Mouse (Mus musculus) myocyte (in vitro differentiated cells): ENCODE results near the gene Fndc10. TPM values are rescaled to one million over a fixed set of nuclear protein-coding genes. Genes with fewer than 3 reads are reported as not detected.
"Not testable (repeated sequence)": the region's sequence is repeated elsewhere in the genome, so short reads cannot be mapped to it uniquely, and the experiment has no call there.

Experiments used
- H3K27me3 ChIP-seq: one replicate; pipeline ENCODE4 v1.6.1; 2011; ENCODE audit not compliant: control insufficient read depth, insufficient read depth, insufficient read length
- H3K36me3 ChIP-seq: one replicate; pipeline ENCODE4 v1.6.1; 2011; ENCODE audit not compliant: control insufficient read depth, insufficient read depth
- H3K4me2 ChIP-seq: one replicate; pipeline ENCODE4 v1.6.1; 2011; ENCODE audit warnings: low read depth, control low read depth
- H3K4me3 ChIP-seq: one replicate; pipeline ENCODE4 v1.5.1; 2011; ENCODE audit warnings: mild to moderate bottlenecking, control low read depth, moderate library complexity
- H3K79me2 ChIP-seq: one replicate; pipeline ENCODE4 v1.6.1; 2011; ENCODE audit not compliant: control insufficient read depth, insufficient read depth
- H3ac ChIP-seq: one replicate; pipeline ENCODE4 v1.6.1; 2011; ENCODE audit not compliant: control insufficient read depth, insufficient read length
- CEBPB ChIP-seq: IDR thresholded peaks from 2 replicates; pipeline ENCODE4 v1.6.1; 2011; ENCODE audit warnings: mild to moderate bottlenecking, moderate library complexity; ENCODE audit not compliant: poor library complexity, insufficient read depth, severe bottlenecking
- E2F4 ChIP-seq: IDR thresholded peaks from one replicate; pipeline ENCODE4 v1.6.1; 2011; ENCODE audit warnings: mild to moderate bottlenecking, control low read depth, moderate library complexity; ENCODE audit not compliant: insufficient read depth
- MAX ChIP-seq: IDR thresholded peaks from one replicate; pipeline ENCODE4 v1.6.1; 2011; ENCODE audit warnings: low read depth, mild to moderate bottlenecking, control low read depth
- MYOD1 ChIP-seq, 3 experiments: IDR thresholded peaks; one replicate each; pipeline ENCODE4 v1.6.1; 2011; ENCODE audit warnings: control low read depth in 2 of 3, low read depth in 2 of 3, mild to moderate bottlenecking in 2 of 3, moderate library complexity in 1 of 3; ENCODE audit not compliant: insufficient read length in 2 of 3, control insufficient read depth in 1 of 3
- MYOG ChIP-seq, 3 experiments: IDR thresholded peaks; one replicate each; pipeline ENCODE4 v1.6.1; 2011; ENCODE audit warnings: control low read depth in 2 of 3, low read depth in 2 of 3, mild to moderate bottlenecking in 2 of 3; ENCODE audit not compliant: insufficient read length in 2 of 3, control insufficient read depth in 1 of 3, insufficient read depth in 1 of 3
- POLR2A ChIP-seq: IDR thresholded peaks from one replicate; pipeline ENCODE4 v1.6.1; 2011; ENCODE audit warnings: low read depth, mild to moderate bottlenecking, control low read depth, moderate library complexity; ENCODE audit not compliant: insufficient read length
- POLR2AphosphoS2 ChIP-seq: IDR thresholded peaks from one replicate; pipeline ENCODE4 v1.6.1; 2011; ENCODE audit warnings: low read depth, control low read depth; ENCODE audit not compliant: insufficient read length
- REST ChIP-seq: IDR thresholded peaks from one replicate; pipeline ENCODE4 v1.6.1; 2011; ENCODE audit warnings: mild to moderate bottlenecking, control low read depth, moderate library complexity; ENCODE audit not compliant: insufficient read depth, insufficient read length
- SRF ChIP-seq: IDR thresholded peaks from one replicate; pipeline ENCODE4 v1.6.1; 2011; ENCODE audit warnings: low read depth; ENCODE audit not compliant: control insufficient read depth, insufficient read length
- TCF12 ChIP-seq: IDR thresholded peaks from one replicate; pipeline ENCODE4 v1.6.1; 2011; ENCODE audit warnings: mild to moderate bottlenecking, control low read depth; ENCODE audit not compliant: poor library complexity, insufficient read depth, severe bottlenecking
- TCF3 ChIP-seq: IDR thresholded peaks from one replicate; pipeline ENCODE4 v1.6.1; 2011; ENCODE audit warnings: low read depth, control low read depth; ENCODE audit not compliant: insufficient read length
- USF1 ChIP-seq: IDR thresholded peaks from one replicate; pipeline ENCODE4 v1.6.1; 2011; ENCODE audit warnings: low read depth, mild to moderate bottlenecking, control low read depth, moderate library complexity
- polyA plus RNA-seq: library from polyadenylated mRNA; unstranded; fragments of >200 nt; fragmentation: generic; extraction: Trizol; gene quantifications from one replicate; pipeline ENCODE4 v1.2.1, GENCODE M21; 2012; ENCODE audit warnings: missing spikeins

Fndc10 gene
- polyA plus RNA-seq, 1 experiment, result 8.3 TPM

DNA sequence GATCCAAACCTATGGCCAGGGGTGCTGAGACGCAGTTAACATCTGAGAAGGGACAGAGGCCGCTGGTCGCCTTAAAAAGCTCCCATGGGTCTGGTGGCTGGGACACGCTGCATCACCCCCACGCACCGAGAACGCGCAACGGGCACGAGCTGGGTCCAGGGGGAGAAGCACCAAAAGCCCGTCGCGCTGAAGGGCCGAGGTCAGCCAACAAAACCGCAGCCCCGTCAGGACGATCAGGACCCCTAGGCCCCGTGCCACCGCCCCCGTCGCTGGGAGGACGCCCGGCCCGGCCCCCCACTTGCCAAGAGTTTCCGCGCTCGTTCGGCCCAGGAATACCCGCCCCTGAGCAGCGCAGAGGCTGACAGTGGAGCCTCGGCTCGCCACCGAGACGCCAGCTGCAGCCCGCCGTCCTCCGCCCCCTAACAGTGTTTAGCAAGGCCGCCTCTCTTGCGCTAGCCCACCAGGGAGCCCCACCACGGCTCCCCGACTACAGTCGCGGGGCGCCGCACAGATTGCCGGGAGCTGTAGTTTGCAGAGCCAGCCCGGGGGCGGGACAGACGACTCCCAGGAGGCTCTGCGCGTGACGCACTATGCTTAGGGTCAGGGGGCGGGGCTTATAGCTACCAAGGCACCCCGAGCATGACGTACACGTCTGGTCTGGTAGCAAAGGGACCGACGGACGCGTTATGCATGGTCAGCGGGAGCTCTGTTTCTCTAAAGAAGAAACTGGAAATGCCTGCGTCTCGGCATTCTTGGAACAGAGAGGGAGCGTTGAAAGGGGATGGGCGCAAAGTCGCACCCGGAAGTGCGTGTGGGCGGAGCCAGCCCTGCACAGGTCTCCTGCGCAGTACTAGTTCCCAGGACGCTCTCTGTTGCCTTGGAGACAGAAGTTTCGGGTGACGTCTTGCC is 25.2 kb upstream of the Fndc10 start, which contains the start of gene Mib2:
Gene Mib2, minus strand, starts transcription at position 510 of the 909 bp plus-strand sequence.
- peak within 1 kb of the TSS; percentile 78 for H3ac ChIP-seq
- no peaks in the 10 kb centered on the region for H3K27me3 ChIP-seq
- H3K4me2 ChIP-seq, result peak within 1 kb of the TSS; percentile 82
- no peaks in the 10 kb centered on the region for H3K79me2 ChIP-seq
- H3K36me3 ChIP-seq, result peaks cover 15% of the 10 kb centered on the region
- H3K4me3 ChIP-seq, result peak within 1 kb of the TSS; percentile 91
- TF ChIP-seq USF1, result peak; percentile 13
- TF ChIP-seq POLR2AphosphoS2, result no peak
- TF ChIP-seq TCF3, result no peak
- TF ChIP-seq REST, result no peak
- no peak for TF ChIP-seq E2F4
- TF ChIP-seq TCF12, result no peak
- TF ChIP-seq SRF, result peak; percentile 29
- TF ChIP-seq POLR2A, result peak; percentile 37
- peak in 1 of 3 experiments; percentile 27 for TF ChIP-seq MYOD1 (IDR thresholded peaks at IDR 0.05; ENCODE audit: control insufficient read depth in 1 of 3, insufficient read length in 2 of 3, low read depth in 2 of 3)
- peak in 1 of 3 experiments; percentile 12 for TF ChIP-seq MYOG (IDR thresholded peaks at IDR 0.05; ENCODE audit: control insufficient read depth in 1 of 3, insufficient read depth in 1 of 3, insufficient read length in 2 of 3, low read depth in 2 of 3)
- TF ChIP-seq CEBPB, result no peak
- TF ChIP-seq MAX, result no peak

DNA sequence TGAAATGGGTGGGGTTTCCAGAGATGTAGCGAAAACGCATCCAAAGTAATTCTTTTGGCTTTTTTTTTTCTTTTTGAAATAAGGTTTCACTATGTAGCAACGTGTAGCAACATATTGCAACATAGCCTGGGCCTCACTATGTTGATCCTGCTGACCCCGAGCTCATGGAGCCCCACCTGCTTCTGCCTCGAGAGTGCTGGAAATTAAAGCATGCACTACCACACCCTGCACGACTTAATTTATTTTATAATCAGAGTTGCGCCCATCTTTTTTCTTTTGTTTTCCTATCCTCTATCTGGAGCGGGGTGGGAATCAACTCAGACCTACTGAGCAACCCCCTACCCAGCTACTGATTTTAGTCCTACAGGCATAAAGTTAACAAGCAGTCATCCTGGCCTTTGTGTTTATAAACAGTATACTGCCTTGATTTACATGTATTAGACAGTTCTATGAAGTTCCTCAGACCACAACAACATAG is 24.5 kb upstream of the Fndc10 start:
- Histone ChIP-seq H3K27me3 (no peaks in the 10 kb centered on the region), H3ac (peak overlapping the region; percentile 78), H3K4me2 (peak overlapping the region; percentile 82), H3K36me3 (peaks cover 15% of the 10 kb centered on the region), H3K79me2 (no peaks in the 10 kb centered on the region), H3K4me3 (peak overlapping the region; percentile 91)
- TF ChIP-seq POLR2AphosphoS2 (no peak), TCF12 (no peak), MYOG (IDR thresholded peaks at IDR 0.05; ENCODE audit: control insufficient read depth in 1 of 3, insufficient read depth in 1 of 3, insufficient read length in 2 of 3, low read depth in 2 of 3) (no peak), TCF3 (no peak), POLR2A (no peak), MYOD1 (IDR thresholded peaks at IDR 0.05; ENCODE audit: control insufficient read depth in 1 of 3, insufficient read length in 2 of 3, low read depth in 2 of 3) (no peak), E2F4 (no peak), REST (no peak), MAX (no peak), CEBPB (no peak), SRF (no peak), USF1 (no peak)

DNA sequence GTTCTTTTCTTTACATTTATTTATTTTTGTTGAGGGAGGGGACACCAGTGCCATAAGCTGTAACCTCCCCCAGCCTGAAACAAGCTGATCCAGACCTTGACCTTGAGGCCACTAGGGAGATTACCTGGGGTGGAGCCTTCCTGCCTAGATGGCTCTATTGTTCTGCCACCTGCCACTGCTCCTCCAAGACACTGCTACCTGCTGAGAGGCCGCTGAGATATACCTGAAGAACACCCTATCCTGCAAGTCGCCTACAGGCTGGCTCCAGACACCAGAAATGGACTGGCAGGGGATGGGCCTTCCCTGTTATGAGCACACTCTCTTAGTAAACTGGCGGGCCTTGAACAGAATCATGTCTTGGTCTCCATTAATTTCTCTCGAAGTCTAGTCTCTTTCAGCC is 23.9 kb upstream of the Fndc10 start:
- Histone ChIP-seq H3K4me3 (peak overlapping the region; percentile 91), H3K36me3 (peaks cover 11% of the 10 kb centered on the region)
- H3ac ChIP-seq, H3K4me2 ChIP-seq, H3K79me2 ChIP-seq, H3K27me3 ChIP-seq: not testable (repeated sequence)

DNA sequence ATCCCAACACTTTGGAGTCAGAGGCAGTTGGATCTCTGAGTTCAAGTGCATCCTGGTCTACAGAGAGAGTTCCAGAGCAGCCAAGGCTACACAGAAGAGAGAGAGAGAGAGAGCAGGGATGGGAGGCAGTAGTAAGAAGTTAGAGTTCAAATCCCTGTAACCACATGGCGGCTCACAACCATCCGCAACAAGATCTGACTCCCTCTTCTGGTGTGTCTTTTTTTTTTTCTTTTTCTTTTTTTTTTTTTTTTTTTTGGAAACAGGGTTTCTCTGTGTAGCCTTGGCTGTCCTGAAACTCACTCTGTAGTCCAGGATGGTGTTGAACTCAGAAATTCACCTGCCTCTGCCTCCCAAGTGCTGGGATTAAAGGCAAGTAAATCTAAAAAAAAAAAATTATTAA is 22.1 kb upstream of the Fndc10 start:
- no peak overlapping the region for H3K4me2 ChIP-seq
- no peak overlapping the region for H3K4me3 ChIP-seq
- H3K36me3 ChIP-seq, result no peaks in the 10 kb centered on the region
- TF ChIP-seq REST (no peak), MYOG (IDR thresholded peaks at IDR 0.05; ENCODE audit: control insufficient read depth in 1 of 3, insufficient read depth in 1 of 3, insufficient read length in 2 of 3, low read depth in 2 of 3) (no peak), USF1 (no peak), E2F4 (no peak), TCF3 (no peak), MYOD1 (IDR thresholded peaks at IDR 0.05; ENCODE audit: control insufficient read depth in 1 of 3, insufficient read length in 2 of 3, low read depth in 2 of 3) (no peak), SRF (no peak), MAX (no peak), CEBPB (no peak), POLR2AphosphoS2 (no peak), POLR2A (no peak), TCF12 (no peak)
- no peaks in the 10 kb centered on the region for H3K27me3 ChIP-seq
- no peaks in the 10 kb centered on the region for H3K79me2 ChIP-seq
- H3ac ChIP-seq, result no peak overlapping the region
